Mouse (Mus musculus) ES-E14 (cell line): ENCODE measurements around the gene Cdc42. TPM values are rescaled to one million over a fixed set of nuclear protein-coding genes. Genes with fewer than 3 reads are reported as not detected.

Experiments
- DNase-seq: peaks from one replicate; pipeline ENCODE4 v3.0.0-alpha.2; 2013; ENCODE audit warnings: low read depth, low spot score
- H3K27ac ChIP-seq: 2 replicates; pipeline ENCODE4 v1.5.1; 2012; ENCODE audit warnings: low read depth, mild to moderate bottlenecking, low read length, moderate library complexity, mixed read lengths; ENCODE audit not compliant: poor library complexity, insufficient read depth, severe bottlenecking
- H3K36me3 ChIP-seq: 2 replicates; pipeline ENCODE4 v1.6.1; 2012; ENCODE audit warnings: mild to moderate bottlenecking, low read length, moderate library complexity, mixed read lengths; ENCODE audit not compliant: control insufficient read depth, poor library complexity, insufficient read depth, severe bottlenecking
- H3K4me1 ChIP-seq, 2 experiments: fragments of 150-350 bp in 1 of 2; sonication (generic) in 1 of 2; 2 replicates each; pipeline ENCODE4 v1.6.1; 2012; ENCODE audit warnings: low read length in 2 of 2, mild to moderate bottlenecking in 1 of 2, mixed read lengths in 1 of 2; ENCODE audit not compliant: control insufficient read depth in 2 of 2, insufficient read depth in 2 of 2, poor library complexity in 1 of 2
- H3K4me3 ChIP-seq, 2 experiments: fragments of 150-350 bp in 1 of 2; sonication (generic) in 1 of 2; 2 replicates each; pipeline ENCODE4 v1.5.1; 2012; ENCODE audit warnings: low read length in 2 of 2, low read depth in 1 of 2, mild to moderate bottlenecking in 1 of 2, mixed read lengths in 1 of 2; ENCODE audit not compliant: insufficient read depth in 1 of 2, poor library complexity in 1 of 2, severe bottlenecking in 1 of 2
- H3K9ac ChIP-seq: 2 replicates; pipeline ENCODE4 v1.6.1; 2012; ENCODE audit warnings: low read depth, mild to moderate bottlenecking, low read length, mixed read lengths; ENCODE audit not compliant: poor library complexity, insufficient read depth, severe bottlenecking
- H3K9me3 ChIP-seq: fragments of 150-350 bp; sonication (generic); 2 replicates; pipeline ENCODE4 v1.6.1; 2012; ENCODE audit warnings: low read depth, mild to moderate bottlenecking, low read length; ENCODE audit not compliant: control insufficient read depth, insufficient read depth
- CHD2 ChIP-seq: IDR thresholded peaks from 2 replicates; pipeline ENCODE4 v1.6.1; 2014; ENCODE audit warnings: mild to moderate bottlenecking, low read depth, low read length, inconsistent platforms
- HCFC1 ChIP-seq: IDR thresholded peaks from 2 replicates; pipeline ENCODE4 v1.6.1; 2012; ENCODE audit warnings: low read length, inconsistent platforms, borderline replicate concordance; ENCODE audit not compliant: insufficient read depth
- MAFK ChIP-seq: IDR thresholded peaks from 2 replicates; pipeline ENCODE4 v1.6.1; 2014; ENCODE audit warnings: mild to moderate bottlenecking, low read depth, low read length, inconsistent platforms; ENCODE audit not compliant: insufficient read depth
- ZC3H11A ChIP-seq: IDR thresholded peaks from 2 replicates; pipeline ENCODE4 v1.6.1; 2012; ENCODE audit warnings: low read depth, mild to moderate bottlenecking, inconsistent platforms, low read length, borderline replicate concordance
- ZNF384 ChIP-seq: IDR thresholded peaks from 2 replicates; pipeline ENCODE4 v1.6.1; 2012; ENCODE audit warnings: low read depth, low read length, inconsistent platforms
- in situ Hi-C, 2 experiments: fragments of 600-800 bp; cut with MboI; formaldehyde crosslinking; loops; one replicate each; pipeline ENCODE4 v1.15.1; 2025; ENCODE audit warnings: low sequenced_read_pairs in 2 of 2, inconsistent platforms in 1 of 2; ENCODE audit not compliant: unreplicated experiment in 2 of 2
- total RNA-seq: library from RNA; depleted of rRNA; stranded (reverse); fragments of 300-350 nt; gene quantifications from 2 replicates; pipeline ENCODE4 v1.2.3, GENCODE M21; 2012

Cdc42 gene
- total RNA-seq, 1 experiment = 189 TPM

GRCm38 (mm10) chr4:137313511-137313910 lies 44.0 kb downstream of the Cdc42 start:
- H3K4me1 ChIP-seq = peaks cover 0 to 2% of the 10 kb centered on the region in 2 experiments; a peak in 1 of 4 replicates
- H3K9me3 ChIP-seq = no peaks in the 10 kb centered on the region
- in situ Hi-C loops = no loop called here
- H3K36me3 ChIP-seq = peaks cover 2% of the 10 kb centered on the region; the same call in 1 of the 2 replicates
- H3K27ac ChIP-seq = no peak overlapping the region
- no peak overlapping the region for H3K9ac ChIP-seq
- TF ChIP-seq HCFC1 (no peak), ZC3H11A (no peak), ZNF384 (no peak), MAFK (no peak), CHD2 (no peak)
- no peak overlapping the region for H3K4me3 ChIP-seq
- DNase-seq = no peak

GRCm38 (mm10) chr4:137308377-137308776 lies 49.1 kb downstream of the Cdc42 start:
- Histone ChIP-seq H3K4me3 (no peak overlapping the region), H3K9me3 (no peaks in the 10 kb centered on the region), H3K9ac (no peak overlapping the region), H3K4me1 (no peaks in the 10 kb centered on the region), H3K27ac (no peak overlapping the region), H3K36me3 (no peaks in the 10 kb centered on the region)
- TF ChIP-seq HCFC1 (no peak), CHD2 (no peak), ZNF384 (no peak), MAFK (no peak), ZC3H11A (0 out of 2 replicates have a peak, but pooled peaks have one; percentile 24)
- in situ Hi-C loops = no loop called here
- peak; percentile 24 for DNase-seq

GRCm38 (mm10) chr4:137306991-137307706 lies 50.4 kb downstream of the Cdc42 start:
- DNase-seq = no peak
- H3K4me1 ChIP-seq = no peaks in the 10 kb centered on the region
- in situ Hi-C loops = no loop called here

GRCm38 (mm10) chr4:137306577-137306888 lies 51.0 kb downstream of the Cdc42 start:
- no peak for DNase-seq
- Histone ChIP-seq H3K9me3 (no peaks in the 10 kb centered on the region), H3K9ac (no peak overlapping the region), H3K4me3 (no peak overlapping the region), H3K27ac (no peak overlapping the region), H3K36me3 (no peaks in the 10 kb centered on the region), H3K4me1 (no peaks in the 10 kb centered on the region)
- TF ChIP-seq MAFK = no peak
- no peak for TF ChIP-seq ZC3H11A
- no peak for TF ChIP-seq CHD2
- no peak for TF ChIP-seq ZNF384
- no peak for TF ChIP-seq HCFC1
- in situ Hi-C loops = no loop called here

More at GRCm38 (mm10) chr4:137306991-137307706, 50.4 kb downstream of the Cdc42 start:
- Histone ChIP-seq H3K36me3 (no peaks in the 10 kb centered on the region), H3K9me3 (no peaks in the 10 kb centered on the region), H3K9ac (no peak overlapping the region), H3K27ac (no peak overlapping the region), H3K4me3 (no peak overlapping the region)
- no peak for TF ChIP-seq MAFK
- TF ChIP-seq ZNF384 = no peak
- no peak for TF ChIP-seq HCFC1
- TF ChIP-seq CHD2 = no peak
- TF ChIP-seq ZC3H11A = no peak

- Histone ChIP-seq H3K27ac (no peak overlapping the region), H3K4me1 (no peaks in the 10 kb centered on the region), H3K36me3 (no peaks in the 10 kb centered on the region), H3K4me3 (no peak overlapping the region), H3K9ac (no peak overlapping the region), H3K9me3 (no peaks in the 10 kb centered on the region)
- TF ChIP-seq CHD2 = no peak
- no peak for TF ChIP-seq ZC3H11A
- TF ChIP-seq MAFK = no peak
- no peak for TF ChIP-seq HCFC1
- TF ChIP-seq ZNF384 = no peak
- DNase-seq = no peak
- in situ Hi-C loops = no loop called here
Observed at GRCm38 (mm10) chr4:137305831-137306576, 51.5 kb downstream of the Cdc42 start.
